Mouse (Mus musculus) urinary bladder, postnatal 25 days (tissue): ENCODE measurements around the gene Wdr31.

Experiments used
- DNase-seq: peaks from one replicate; pipeline ENCODE4 v3.0.0; 2022; ENCODE audit warnings: low spot score

Wdr31 gene

DNA sequence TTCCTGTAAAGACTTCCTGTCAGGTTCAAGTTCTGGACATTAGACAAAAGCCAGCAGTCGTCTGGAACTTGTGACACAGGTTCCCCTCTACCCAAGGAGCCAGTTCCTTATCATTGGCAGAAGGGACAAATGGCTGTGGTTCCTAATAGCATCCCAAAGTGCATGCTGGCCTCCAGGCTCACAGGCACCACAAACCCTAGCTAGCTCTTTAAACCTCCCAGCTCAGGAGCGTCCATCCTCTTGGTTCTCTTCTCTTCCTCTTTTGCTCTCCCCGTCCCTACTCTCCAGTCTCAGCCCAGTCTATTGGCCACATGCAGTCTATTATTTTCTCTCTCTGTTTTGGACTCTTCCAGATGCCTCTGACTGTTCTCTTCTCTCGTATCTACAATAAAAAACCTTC is 30.9 kb downstream of the Wdr31 start:
- DNase-seq: no peak

DNA sequence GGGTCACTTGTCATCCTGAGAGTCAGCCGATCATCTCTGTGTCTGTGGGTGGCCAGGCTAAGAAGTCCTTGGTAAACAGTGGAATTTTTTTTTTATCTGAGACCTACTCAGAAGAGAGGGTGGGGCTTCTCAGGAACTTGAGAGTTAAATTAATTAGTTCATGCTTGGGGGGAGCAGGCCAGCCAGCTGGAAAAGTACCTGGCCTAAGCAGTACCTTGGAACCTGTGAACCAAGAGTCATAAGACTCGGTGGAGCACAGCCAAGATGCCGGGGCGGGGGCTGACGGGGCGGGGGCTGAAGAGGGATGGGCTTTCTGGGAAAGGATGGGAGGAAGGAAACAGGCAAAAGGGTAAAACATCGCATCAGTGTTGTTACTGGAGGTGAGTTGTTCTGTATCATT is 32.8 kb downstream of the Wdr31 start:
- DNase-seq: no peak

DNA sequence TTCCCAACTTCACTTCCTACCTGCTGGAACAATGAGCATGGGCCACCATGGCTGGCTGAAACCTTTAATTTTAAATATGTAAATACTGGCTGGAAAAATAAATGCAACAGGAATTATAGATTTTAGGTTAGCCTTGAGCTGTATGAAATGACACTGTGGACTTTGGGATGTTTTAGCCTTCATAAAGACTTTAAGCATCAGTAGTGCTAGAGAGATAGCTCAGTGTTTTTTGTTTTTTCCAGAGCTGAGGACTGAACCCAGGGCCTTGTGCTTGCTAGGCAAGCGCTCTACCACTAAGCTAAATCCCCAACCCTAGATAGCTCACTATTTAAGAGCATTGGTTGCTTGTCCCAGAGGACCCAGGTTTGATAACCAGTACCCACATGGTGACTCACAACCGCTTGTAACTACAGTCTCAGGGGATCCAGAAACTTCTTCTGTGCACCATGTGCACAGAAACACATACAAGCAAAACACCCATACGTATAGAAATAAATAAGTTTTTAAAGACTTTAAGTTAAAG is 33.4 kb downstream of the Wdr31 start:
- DNase-seq: no peak

DNA sequence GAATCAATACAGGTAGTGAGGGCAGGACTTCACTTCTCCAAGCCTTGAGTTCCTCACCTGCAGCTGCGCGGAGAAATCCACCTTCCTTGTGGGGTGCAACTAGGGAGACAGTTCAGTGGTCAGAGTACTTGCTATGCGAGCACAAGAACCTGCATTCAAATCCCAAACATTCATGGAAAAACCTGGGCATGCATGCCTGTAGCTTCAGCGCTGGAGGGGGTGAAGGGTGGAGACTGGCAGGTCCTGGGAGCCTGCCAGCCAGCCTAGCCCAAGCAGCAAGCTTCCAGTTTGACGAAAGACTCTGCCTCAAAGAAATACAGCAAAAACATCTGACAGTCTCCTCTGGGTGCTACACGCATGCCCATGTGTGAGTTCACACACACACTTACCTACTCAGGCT is 35.6 kb downstream of the Wdr31 start, which contains the start of gene Rnf183:
Gene Rnf183, minus strand, starts transcription at position 172 of the 400 bp plus-strand sequence.
- no peak for DNase-seq

DNA sequence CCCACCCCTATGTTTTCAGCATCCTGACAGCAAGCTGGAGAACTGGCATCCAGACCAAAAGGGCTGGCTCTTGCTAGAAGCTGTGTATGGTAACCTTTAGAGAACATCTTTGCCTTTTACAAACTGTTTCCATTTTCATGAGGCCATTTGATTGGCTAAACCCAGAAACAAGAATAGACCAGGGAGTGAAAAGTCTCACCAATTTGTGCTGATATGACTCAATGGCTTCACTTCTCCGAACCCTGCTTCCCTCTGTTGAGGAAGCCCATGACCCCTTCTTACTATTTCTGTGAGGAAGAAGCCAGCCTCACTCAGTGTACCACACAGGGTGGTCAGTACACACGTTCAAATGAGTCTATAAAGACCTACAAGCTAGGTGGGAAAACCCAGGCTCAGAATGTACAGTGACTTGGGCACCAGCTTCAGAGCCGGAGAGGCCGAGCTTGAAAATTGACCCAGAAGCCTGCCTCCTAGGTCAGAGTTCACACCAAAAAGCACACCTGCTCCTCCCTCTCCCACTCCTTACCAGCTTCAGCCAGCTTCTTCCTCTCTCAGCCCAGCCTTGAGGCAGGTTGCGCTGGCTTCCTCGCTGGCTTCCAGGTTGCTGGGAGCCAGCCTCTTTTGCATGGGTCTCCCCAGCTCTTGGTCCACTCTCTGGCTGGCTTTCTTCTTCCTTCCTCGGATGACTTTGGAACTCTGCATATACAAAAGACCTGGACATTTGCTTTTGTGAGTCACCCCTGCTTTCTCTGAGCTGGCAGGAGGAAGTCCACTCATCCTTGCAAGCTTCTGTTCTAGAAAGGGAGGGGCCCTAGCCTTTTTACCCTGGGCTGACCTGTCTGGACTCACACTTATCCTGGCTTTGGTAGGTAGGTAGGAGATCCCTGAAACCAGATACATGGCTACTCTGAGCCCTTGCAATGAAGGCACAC is 36.5 kb downstream of the Wdr31 start:
- DNase-seq: no peak

DNA sequence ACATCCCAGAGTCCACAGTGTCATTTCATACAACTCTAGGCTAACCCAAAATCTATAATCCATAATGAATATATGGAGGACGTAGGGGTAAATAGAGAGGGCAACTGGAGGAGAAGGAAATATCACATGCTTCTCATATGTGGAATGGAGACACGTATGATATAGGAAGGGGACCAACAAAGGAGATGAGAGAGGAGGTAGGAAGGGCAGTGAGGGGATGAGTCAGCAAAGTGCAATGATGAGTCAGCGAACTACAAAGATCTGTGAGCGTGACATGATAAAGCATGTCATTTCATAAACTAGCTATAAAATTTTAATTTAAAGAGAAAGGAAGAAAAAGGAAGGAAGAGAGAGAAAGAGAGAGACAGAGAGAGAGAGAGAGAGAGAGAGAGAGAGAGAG is 39.2 kb downstream of the Wdr31 start:
- DNase-seq: no peak

DNA sequence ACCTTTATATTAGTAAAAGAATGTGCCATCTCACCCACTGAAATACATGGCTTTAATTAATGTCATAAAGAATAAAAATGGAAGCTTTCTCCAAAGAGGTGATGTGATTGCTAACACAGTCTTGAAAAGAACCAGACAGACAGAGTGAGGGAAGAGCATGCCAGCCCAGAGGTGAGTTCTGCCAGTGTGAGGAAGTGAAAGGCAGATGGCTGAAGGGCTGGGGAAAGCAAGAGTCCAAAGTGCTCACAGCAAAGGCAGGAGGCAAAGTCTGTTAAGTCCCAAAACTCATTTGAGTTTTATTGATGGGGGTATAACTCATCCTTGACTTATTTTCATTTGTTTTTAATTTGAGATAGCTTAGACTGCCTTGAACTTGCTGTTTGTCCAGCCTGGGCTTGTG is 40.0 kb downstream of the Wdr31 start:
- no peak for DNase-seq

DNA sequence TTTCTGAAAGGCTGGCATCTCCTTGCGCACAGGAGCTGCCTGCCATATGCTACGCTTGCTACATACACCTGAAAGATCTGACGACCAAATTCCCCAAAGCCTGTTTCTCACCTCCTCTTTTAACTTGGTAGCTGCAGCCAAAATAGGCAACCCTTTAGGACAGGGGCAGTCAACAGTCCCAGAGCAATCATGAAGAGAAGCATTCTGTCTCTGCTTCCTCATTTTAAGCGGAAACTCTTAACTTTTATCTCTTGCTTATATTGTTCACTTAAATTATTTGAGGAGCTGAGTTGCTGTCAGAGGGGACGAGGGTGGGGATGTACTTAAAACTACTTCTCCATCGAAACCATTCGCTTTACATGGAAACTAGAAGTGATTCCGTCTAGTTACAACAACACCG is 41.1 kb downstream of the Wdr31 start:
- DNase-seq: no peak

DNA sequence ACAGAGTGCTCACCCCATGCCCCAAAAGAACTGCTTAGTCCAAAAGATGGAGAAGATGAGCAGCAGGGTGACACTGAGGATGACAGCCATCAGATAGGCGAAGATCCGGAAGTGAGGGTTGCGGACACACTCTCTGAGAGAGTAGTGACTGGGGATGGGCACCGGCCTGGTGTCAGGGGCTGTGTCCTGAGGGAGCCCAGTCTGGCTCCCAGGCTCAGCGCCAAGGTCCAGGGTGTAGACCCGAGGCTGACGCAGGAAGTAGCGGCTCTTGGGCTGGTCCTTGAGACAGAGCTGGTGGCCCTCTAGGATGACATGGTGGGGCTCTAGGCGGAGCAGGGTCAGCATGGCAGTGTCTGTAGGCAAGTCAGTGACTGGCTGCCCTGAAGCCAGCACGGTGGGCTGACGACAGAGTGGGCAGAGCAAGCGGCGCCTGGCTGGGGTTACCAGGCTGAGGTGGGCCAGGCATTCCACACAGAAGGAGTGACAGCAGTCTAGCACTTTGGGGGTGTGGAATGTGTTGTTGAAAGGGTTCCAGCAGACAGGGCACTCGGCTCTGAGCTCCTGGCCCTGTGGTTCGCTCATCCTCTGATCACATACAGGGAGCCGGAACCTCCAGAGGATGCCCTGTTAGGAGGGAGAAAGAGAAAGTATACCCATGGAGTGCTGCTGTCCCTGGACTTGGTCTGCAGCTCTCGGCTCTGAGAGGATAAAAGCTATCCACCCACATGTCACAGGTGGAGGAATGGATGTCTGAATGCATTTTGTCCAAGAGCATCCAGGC is 42.5 kb downstream of the Wdr31 start:
- DNase-seq: no peak

DNA sequence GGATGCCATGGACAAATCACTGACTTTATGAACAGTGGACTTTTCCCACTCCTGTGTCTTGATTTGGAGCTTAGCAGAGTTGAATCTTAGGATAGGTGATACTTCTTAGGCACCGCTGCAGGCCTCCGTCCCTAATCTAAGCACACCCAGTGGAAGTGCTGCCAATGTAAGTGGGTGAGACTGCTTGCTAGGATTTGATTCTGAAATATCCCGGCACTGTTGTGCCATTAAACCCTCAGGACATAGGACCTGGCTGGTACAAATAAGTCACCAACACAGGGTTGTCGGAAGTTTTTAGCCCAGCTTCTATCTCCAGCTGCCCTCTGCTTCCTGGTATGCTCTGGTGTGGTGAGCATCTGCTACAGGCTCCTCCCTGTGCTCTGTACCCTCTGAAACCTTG is 44.8 kb downstream of the Wdr31 start:
- DNase-seq: no peak

DNA sequence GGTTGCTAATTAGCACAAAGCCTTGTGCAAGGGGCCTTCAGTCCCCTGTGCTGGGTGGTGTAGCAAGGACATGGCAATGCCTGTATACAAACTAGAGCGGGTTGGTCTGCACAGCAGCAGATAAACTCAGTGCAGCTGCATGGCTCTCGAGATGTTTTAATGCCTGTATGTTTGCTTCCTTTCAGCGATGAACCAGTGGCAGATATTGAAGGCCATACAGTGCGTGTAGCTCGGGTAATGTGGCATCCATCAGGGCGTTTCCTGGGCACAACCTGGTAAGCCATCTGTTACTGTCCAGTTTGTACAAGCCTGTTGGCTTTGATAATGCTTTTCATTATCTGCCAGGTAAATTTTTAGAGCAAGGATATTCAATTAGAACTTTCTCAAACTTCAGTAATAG is 51.6 kb downstream of the Wdr31 start:
- DNase-seq: no peak

DNA sequence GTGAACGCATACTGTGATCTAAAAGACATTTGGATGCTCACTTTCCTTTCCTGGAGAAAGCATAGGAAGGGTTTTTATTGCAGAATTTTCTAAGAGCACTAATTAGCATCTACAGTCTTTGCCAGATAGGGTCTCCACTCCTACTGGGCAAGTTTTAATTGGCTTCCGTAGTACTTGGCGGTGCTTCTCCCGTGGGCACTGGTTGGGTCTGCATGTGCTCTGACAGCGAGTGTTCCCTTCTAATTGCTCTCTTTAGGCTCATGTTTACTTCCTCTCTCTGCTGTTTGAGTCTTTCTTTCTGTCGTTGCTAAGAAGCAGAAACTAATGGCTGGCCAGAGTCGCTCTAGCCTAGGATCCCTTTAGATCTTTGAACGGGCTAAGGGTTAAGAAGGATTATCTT is 52.2 kb downstream of the Wdr31 start:
- no peak for DNase-seq

DNA sequence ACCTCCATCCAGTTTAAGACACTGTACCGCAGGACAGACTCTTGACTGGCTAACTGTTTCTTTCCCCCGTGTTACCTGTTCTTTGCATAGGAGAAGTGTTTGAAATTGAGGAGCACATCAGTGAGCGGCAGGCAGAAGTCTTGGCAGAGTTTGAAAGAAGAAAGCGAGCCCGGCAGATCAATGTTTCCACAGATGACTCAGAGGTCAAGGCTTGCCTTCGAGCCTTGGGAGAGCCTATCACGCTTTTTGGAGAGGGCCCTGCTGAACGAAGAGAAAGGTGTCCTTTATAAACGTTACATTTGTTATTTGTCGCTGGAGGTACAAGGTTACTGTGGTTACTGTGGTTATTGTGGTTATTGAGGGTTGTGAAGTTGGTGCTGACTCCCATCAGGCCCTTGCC is 59.1 kb downstream of the Wdr31 start:
- DNase-seq: no peak

DNA sequence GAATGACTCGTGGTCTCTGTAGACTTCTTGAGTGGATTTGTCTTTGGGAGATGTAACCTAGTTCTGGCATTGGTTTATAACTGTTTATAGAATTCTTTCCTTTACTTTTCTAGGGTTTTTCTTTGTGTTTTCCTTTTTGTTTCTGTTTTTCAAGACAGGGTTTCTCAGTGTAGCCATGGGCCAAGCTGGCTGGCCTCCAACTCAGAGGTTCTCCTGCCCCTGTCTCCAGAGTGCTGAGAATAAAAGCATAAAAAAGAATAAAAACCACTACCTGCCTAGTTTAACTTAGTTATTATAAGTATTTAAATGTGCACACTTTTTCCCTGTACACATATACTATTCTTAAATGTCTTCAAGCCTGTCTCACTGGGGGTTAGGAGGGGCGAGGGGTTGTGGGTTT is 60.4 kb downstream of the Wdr31 start:
- no peak for DNase-seq

DNA sequence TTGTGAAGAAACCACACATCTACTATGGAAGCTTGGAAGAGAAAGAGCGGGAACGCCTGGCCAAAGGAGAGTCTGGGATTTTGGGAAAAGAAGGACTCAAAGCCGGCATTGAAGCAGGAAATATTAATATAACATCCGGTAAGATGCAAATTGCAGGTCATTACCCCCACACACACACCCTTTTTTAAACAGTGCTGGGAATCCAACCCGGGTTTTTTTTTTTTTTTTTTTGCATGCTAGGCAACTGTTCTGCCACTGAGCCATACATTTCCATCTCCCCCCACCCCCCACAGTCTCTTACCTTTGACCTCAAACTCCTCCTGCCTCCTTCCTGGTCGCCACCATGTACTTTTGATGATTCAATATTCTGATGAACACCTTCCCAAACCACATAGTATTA is 61.1 kb downstream of the Wdr31 start:
- DNase-seq: no peak

DNA sequence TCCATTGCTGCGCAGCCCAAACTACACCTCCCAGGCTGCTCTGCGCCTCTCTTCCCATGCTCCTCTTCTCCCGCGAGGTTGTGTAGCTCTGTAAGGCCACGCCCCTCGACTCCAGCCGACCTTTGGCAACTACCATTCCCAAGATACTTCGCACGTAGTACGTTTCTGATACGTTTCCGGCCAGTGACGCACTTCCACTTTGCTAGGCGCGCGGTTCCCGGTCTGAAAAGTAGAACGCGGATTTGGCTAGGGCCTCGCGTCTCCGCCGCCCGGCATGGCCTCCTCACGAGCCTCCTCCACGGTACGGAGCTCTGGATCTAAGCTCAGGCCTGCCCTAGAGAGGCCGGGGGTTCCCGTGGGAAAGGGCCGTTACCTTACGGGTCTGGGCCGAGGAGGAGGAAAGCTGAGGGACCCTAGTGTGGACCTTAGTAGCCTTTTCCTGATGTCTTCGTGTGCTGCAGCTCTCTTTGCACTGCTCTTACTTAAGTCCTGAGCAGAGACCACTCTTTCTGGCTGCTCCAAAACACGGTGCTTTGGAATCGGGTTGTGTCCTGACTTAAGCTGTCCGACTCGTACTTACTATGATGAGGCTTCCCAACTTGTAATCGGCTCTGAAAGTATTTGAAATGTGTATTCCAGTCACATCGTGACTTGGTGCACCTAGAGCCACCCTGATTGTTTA is 62.0 kb downstream of the Wdr31 start, which contains the start of the genes Cdc26 and Prpf4:
Gene Cdc26, minus strand, starts transcription at position 42 of the 682 bp plus-strand sequence.
Gene Prpf4, plus strand, starts transcription at position 197 of the 682 bp plus-strand sequence.
- peak; percentile 88 for DNase-seq

DNA sequence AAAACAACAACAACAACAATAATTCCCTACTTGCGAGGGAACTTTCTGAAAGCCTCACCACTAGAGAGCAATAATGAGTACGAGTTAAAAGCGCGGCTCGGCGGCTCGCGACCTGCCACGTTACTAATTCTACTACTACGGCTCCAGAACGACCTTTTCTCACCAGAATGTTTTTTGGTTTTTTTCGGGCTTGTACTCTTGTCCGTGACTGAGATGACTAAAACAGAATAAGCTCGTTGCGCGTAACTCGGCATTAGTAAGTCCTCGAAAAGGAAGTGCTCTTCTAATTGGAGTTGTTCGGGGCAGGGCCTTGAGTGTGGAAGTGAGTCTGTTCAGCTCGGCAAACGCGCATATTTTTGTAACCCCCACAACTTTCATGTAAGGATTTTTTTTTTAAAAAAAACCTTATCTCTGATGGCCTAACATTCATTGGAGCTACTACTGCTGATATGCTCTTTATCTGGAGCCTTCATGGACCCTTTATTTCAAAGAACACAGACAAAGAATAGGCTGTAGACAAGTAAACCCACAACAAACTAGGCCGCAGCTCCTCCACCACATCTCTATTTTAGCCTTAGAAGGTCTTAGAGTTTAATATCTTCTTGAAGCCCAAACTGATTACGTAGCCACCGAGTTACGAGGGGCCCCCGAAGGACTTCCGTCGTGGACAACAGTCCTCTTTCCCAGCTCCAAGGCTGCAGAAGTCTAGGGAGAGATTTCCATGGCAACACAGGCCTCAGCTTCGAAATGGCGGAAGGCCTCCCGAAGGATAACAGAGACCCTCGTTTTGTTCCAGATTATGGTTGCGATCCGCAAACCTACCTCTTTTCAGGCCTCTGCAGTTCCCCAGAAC is 62.7 kb downstream of the Wdr31 start:
- peak; percentile 44 for DNase-seq

DNA sequence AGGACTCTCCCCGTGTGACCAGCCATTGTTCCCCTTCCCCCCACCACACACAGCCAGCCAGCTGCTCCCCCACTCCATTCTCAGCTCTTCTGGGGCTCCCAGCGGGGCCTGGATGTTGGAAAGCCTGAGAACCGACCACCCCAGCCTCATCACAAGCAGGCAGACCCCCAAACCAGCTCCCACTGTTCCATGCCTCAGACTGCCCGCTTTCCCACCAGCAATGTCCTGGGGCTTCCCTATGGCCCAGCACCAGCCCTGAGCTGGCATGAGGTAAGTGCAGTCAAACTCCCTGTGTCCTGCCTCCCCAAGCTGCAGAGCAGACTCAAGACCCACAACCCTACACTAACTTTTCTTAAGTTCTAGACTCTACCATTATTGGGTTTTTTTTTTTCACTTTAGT is 64.6 kb downstream of the Wdr31 start:
- DNase-seq: no peak

DNA sequence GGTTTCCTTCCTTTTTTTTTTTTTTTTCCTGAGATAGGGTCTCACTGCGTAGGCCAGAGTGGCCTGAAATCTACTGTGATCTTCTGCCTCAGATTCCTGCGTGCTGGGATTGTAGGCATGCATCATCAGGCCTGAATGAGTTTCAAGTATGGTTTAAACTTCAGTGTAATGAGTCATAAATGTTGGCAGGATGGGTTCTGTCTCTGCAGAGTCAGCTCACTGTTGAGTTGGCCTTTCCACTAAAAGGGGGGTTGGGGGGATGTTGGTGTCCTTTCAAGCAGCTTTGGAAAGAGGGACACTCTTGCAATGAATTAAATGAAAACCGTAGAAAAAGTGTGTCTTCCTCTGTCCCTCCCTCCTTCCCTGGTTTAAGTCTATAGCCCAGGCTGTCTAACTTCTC is 71.7 kb downstream of the Wdr31 start:
- no peak for DNase-seq
